ENCODE assay signal across 21 mouse cellular contexts in genomic region chr13:111946811-111947210, GRCm38 (mm10).
DNase-seq lines count a peak whose midpoint lies in the region; ATAC-seq lines count a peak whose summit lies in the region.
"Had no signal": no experiment of that assay in that cellular context is flagged by ENCODE, and none has a peak within 500 bp of the region (broad histone marks: within the 10 kb centered on the region; RNA-seq: fewer than 3 reads in every experiment).

No protein-coding gene starts in this region.

- WGBS in lung, embryonic 15.5 days = 74% methylated on average over 8 of the region's 8 CpGs

- no peak overlapping the region for H3K4me3 ChIP-seq in lung, embryonic 15.5 days
- peak overlapping the region; percentile 42 for H3K4me3 ChIP-seq in brown adipose tissue, adult 24 weeks (ENCODE audit: insufficient read depth, low read depth, low read length)
- H3K4me3 ChIP-seq: embryonic facial prominence, embryonic 10.5 days; forebrain, embryonic 12.5 days; hindbrain, embryonic 13.5 days had no signal

- no peaks in the 10 kb centered on the region for H3K27me3 ChIP-seq in lung, embryonic 15.5 days
- H3K27me3 ChIP-seq: forebrain, embryonic 12.5 days; hindbrain, embryonic 13.5 days had no signal

- ATAC-seq in lung, embryonic 15.5 days (ENCODE audit: borderline replicate concordance, extremely low read depth, low FRiP score, low TSS enrichment) = 0 out of 2 replicates have a peak, but pooled peaks have one; percentile 19
- ATAC-seq: CD4-positive, CD25-positive, alpha-beta regulatory T cell, adult 4 months; inflammation-experienced regulatory T-cells, adult 6 months had no signal

- no peaks in the 10 kb centered on the region for H3K36me3 ChIP-seq in lung, embryonic 15.5 days
- H3K36me3 ChIP-seq: embryonic facial prominence, embryonic 10.5 days; forebrain, embryonic 12.5 days; hindbrain, embryonic 13.5 days had no signal

- no peak overlapping the region for H3K9ac ChIP-seq in lung, embryonic 15.5 days
- H3K9ac ChIP-seq: forebrain, embryonic 12.5 days; hindbrain, embryonic 13.5 days had no signal

- no peaks in the 10 kb centered on the region for H3K9me3 ChIP-seq in lung, embryonic 15.5 days
- H3K9me3 ChIP-seq: embryonic facial prominence, embryonic 10.5 days; forebrain, embryonic 12.5 days; hindbrain, embryonic 13.5 days had no signal

- H3K4me2 ChIP-seq in lung, embryonic 15.5 days = no peak overlapping the region
- H3K4me2 ChIP-seq: forebrain, embryonic 12.5 days; hindbrain, embryonic 13.5 days; liver, embryonic 11.5 days had no signal

- H3K4me1 ChIP-seq in lung, embryonic 15.5 days = peaks cover 13% of the 10 kb centered on the region
- H3K4me1 ChIP-seq in brown adipose tissue, adult 24 weeks (ENCODE audit: control insufficient read depth, insufficient read depth, insufficient read length, low read length) = peaks cover 19% of the 10 kb centered on the region

- DNase-seq in adrenal gland, adult (ENCODE audit: inconsistent age in 2 of 2, low spot score in 1 of 2) = peak; percentile 73 to 87
- DNase-seq in adrenal gland, postnatal 4 days (ENCODE audit: low spot score in 2 of 2) = no peak
- DNase-seq in lung, postnatal 36 days = no peak
- DNase-seq in thymus, postnatal 25 days = no peak
- no peak for DNase-seq in layer of hippocampus, postnatal 36 days
- no peak for DNase-seq in spleen, postnatal 4 days (ENCODE audit: low spot score in 2 of 2)
- DNase-seq: cerebellum, adult 18-20 months; gastrocnemius, postnatal 14 days; kidney, adult 9 months; lung, adult 2 months; lung, postnatal 4 days; right cerebral cortex, postnatal 4 days; thymus, postnatal 14 days had no signal

- no peak overlapping the region for H3K27ac ChIP-seq in lung, embryonic 15.5 days
- H3K27ac ChIP-seq in brown adipose tissue, adult 24 weeks (replicated peaks; ENCODE audit: low read depth, low read length) = peak overlapping the region; percentile 78
- H3K27ac ChIP-seq: embryonic facial prominence, embryonic 10.5 days; forebrain, embryonic 12.5 days; hindbrain, embryonic 13.5 days had no signal

Comparison
In these comparisons a context has a peak if more than half of its experiments do, and no peak if none do; other contexts are left out.
1. DNase-seq: peak in adrenal gland, adult (2 of 2); none in adrenal gland, postnatal 4 days (0 of 2), lung, postnatal 36 days (single experiment), thymus, postnatal 25 days (single experiment), layer of hippocampus, postnatal 36 days (0 of 2) and spleen, postnatal 4 days (0 of 2).